Mouse (Mus musculus) limb, embryonic 15.5 days (tissue): ENCODE data around the gene Malrd1. TPM values are rescaled to one million over a fixed set of nuclear protein-coding genes. Genes with fewer than 3 reads are reported as not detected.
"Not testable (repeated sequence)": the region's sequence is repeated elsewhere in the genome, so short reads cannot be mapped to it uniquely, and the experiment has no call there.

Experiments
- ATAC-seq: fragments of 200-750 bp; cut with Nextera tagmentation; 2 replicates; pipeline ENCODE4 v1.8.0; 2017; ENCODE audit warnings: low read depth, moderate TSS enrichment; ENCODE audit not compliant: insufficient number of reproducible peaks, low FRiP score, low TSS enrichment
- H3K27ac ChIP-seq: fragments of 300-500 bp; sonication (generic); 2 replicates; pipeline ENCODE4 v1.5.1; 2015; ENCODE audit warnings: moderate library complexity, mild to moderate bottlenecking, inconsistent platforms
- H3K27me3 ChIP-seq: fragments of 300-500 bp; sonication (generic); 2 replicates; pipeline ENCODE4 v1.6.1; 2015; ENCODE audit warnings: inconsistent platforms
- H3K36me3 ChIP-seq: fragments of 300-500 bp; sonication (generic); 2 replicates; pipeline ENCODE4 v1.6.1; 2015; ENCODE audit warnings: inconsistent platforms
- H3K4me1 ChIP-seq: fragments of 300-500 bp; sonication (generic); 2 replicates; pipeline ENCODE4 v1.6.1; 2015; ENCODE audit warnings: inconsistent platforms
- H3K4me2 ChIP-seq: fragments of 300-500 bp; sonication (generic); 2 replicates; pipeline ENCODE4 v1.6.1; 2015; ENCODE audit warnings: mild to moderate bottlenecking, inconsistent platforms
- H3K4me3 ChIP-seq: fragments of 300-500 bp; sonication (generic); 2 replicates; pipeline ENCODE4 v1.5.1; 2015; ENCODE audit warnings: mild to moderate bottlenecking, inconsistent platforms
- H3K9ac ChIP-seq: fragments of 300-500 bp; sonication (generic); 2 replicates; pipeline ENCODE4 v1.6.1; 2015; ENCODE audit warnings: inconsistent platforms
- H3K9me3 ChIP-seq: fragments of 300-500 bp; sonication (generic); 2 replicates; pipeline ENCODE4 v1.6.1; 2016; ENCODE audit warnings: inconsistent platforms
- WGBS: fragments of 180-500 bp; shearing (Covaris S2); methylation state at CpG from one replicate; pipeline ENCODE4 v1.1.7; 2015; 5-methylcytosine and 5-hydroxymethylcytosine counted together
- polyA plus RNA-seq: library from polyadenylated mRNA; unstranded; fragments of >200 nt; fragmentation: Nextera tagmentation; extraction: Ambion mirVana; gene quantifications from 2 replicates; pipeline ENCODE4 v1.2.1, GENCODE M21; 2015

Malrd1 gene
- polyA plus RNA-seq, 1 experiment from 2014 or later = 0.04 TPM

DNA sequence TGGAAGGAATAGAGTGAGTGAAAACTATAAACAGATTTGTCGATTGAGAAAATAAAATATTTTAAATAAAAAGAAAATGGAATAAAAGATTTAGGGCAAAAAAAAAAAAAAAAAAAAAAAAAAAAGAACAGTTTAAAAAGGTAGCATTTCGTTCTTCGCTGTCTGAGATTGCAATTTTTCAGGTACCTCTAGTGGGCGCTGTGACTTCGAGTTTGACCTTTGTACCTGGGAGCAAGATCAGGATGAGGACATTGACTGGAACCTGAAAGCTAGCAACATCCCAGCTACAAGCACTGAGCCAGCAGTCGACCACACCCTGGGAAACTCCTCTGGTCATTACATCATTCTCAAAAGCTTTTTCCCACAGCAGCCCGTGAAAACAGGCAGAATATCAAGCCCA is 343.1 kb downstream of the Malrd1 start:
- Histone ChIP-seq H3K27me3 (no peaks in the 10 kb centered on the region), H3K4me1 (no peaks in the 10 kb centered on the region), H3K4me3 (no peak overlapping the region), H3K36me3 (no peaks in the 10 kb centered on the region), H3K9me3 (no peaks in the 10 kb centered on the region), H3K4me2 (no peak overlapping the region), H3K9ac (no peak overlapping the region), H3K27ac (no peak overlapping the region)
- ATAC-seq = no peak
- WGBS = 24% methylated on average over 7 of the region's 7 CpGs

DNA sequence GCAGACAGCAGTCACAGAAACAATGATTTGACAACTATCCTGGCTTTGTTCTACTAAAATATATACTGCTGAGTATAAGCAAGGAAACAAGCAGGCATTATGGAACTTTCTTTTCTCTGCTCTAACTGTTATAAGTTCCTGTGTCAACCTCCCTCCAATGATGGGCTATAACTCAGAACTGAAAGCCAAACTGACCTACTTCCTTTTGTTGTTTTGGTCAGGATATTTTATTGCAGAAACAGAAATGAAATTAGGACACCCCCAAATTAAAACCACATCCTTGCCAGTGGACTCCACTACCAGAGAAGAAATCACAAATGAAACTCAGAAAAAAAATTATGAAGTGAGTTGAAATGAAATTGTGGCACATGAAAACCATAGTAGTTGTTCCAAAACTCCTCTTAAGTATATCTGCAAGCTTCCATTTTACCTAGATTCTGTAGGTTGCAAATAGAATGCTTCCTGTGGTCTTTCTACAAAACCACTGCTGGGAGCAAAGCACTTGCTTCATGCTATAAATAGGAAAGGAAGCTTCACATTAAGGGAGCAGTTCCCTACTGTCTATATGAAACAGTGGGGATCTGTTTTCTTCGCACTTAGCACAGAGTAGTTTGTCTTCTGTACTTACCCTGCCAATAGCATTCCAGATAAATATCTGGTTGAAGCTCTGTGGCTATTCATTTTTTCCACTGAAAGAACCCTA is 367.3 kb downstream of the Malrd1 start:
- Histone ChIP-seq H3K36me3 (no peaks in the 10 kb centered on the region), H3K4me3 (no peak overlapping the region), H3K4me1 (no peaks in the 10 kb centered on the region), H3K4me2 (no peak overlapping the region), H3K27ac (no peak overlapping the region), H3K9me3 (no peaks in the 10 kb centered on the region), H3K9ac (no peak overlapping the region), H3K27me3 (no peaks in the 10 kb centered on the region)
- WGBS = 74% methylated on average over 1 of the region's 1 CpGs
- ATAC-seq = no peak

GRCm38 (mm10) chr2:15925432-15925831 is 399.2 kb downstream of the Malrd1 start:
- ATAC-seq = no peak
- no peaks in the 10 kb centered on the region for H3K27me3 ChIP-seq
- H3K9me3 ChIP-seq = no peaks in the 10 kb centered on the region
- no peak overlapping the region for H3K4me2 ChIP-seq
- WGBS = 43% methylated on average over 3 of the region's 3 CpGs
- H3K36me3 ChIP-seq = no peaks in the 10 kb centered on the region
- H3K27ac ChIP-seq = no peak overlapping the region
- no peak overlapping the region for H3K9ac ChIP-seq
- H3K4me1 ChIP-seq = no peaks in the 10 kb centered on the region
- no peak overlapping the region for H3K4me3 ChIP-seq

DNA sequence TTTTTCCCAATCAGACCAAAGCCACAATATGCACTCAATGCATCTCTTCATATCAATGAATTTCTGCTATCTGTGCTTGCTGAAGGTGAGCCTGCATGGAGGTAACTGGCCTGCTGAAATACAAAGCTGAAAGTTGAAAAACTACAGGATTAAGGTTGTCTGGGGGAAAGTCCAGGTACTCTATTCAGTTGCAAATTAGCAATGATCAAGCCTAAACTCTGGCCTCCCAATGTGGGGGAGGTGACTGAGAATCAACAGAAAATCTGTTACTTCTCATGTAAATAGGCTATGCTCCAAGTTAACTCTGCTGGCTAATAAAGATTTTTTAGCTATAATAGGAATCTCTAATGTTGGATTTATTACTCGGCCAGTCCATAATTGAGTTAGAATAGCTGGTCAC is 399.8 kb downstream of the Malrd1 start:
- no peak overlapping the region for H3K9ac ChIP-seq
- H3K27ac ChIP-seq = no peak overlapping the region
- WGBS = 40% methylated on average over 1 of the region's 1 CpGs
- no peak overlapping the region for H3K4me2 ChIP-seq
- ATAC-seq = no peak
- H3K4me3 ChIP-seq = no peak overlapping the region
- no peaks in the 10 kb centered on the region for H3K36me3 ChIP-seq
- H3K27me3 ChIP-seq = no peaks in the 10 kb centered on the region
- no peaks in the 10 kb centered on the region for H3K4me1 ChIP-seq
- no peaks in the 10 kb centered on the region for H3K9me3 ChIP-seq

- H3K9ac ChIP-seq = no peak overlapping the region
- WGBS = 84% methylated on average over 1 of the region's 1 CpGs
- H3K4me3 ChIP-seq = no peak overlapping the region
- ATAC-seq = no peak
- no peaks in the 10 kb centered on the region for H3K36me3 ChIP-seq
- no peaks in the 10 kb centered on the region for H3K27me3 ChIP-seq
- no peak overlapping the region for H3K27ac ChIP-seq
- H3K4me2 ChIP-seq = no peak overlapping the region
- H3K4me1 ChIP-seq = no peaks in the 10 kb centered on the region
- H3K9me3 ChIP-seq = no peaks in the 10 kb centered on the region
These were observed 405.2 kb downstream of the Malrd1 start for GRCm38 (mm10) chr2:15931479-15931878.

DNA sequence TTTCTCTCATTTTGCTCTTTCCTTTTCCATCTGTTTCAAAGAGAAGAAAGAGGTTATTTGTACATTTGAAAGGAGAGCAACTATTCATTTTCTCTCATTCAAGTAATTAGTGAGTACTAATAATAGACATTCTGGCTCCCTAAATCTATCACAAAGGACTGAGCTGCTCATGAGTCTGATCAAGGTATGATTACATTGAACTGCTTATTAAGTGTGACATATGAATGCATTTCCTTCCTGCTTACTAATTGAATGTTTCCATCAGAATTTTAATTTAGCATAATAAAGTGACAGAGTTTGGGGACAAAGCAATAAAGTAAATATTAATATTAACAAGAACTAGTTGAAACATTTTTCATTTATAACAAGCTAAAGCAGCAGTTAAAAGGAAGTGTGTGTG is 405.6 kb downstream of the Malrd1 start:
- Histone ChIP-seq H3K4me1 (no peaks in the 10 kb centered on the region), H3K9me3 (no peaks in the 10 kb centered on the region), H3K27me3 (no peaks in the 10 kb centered on the region), H3K9ac (no peak overlapping the region), H3K36me3 (no peaks in the 10 kb centered on the region), H3K4me3 (no peak overlapping the region), H3K4me2 (no peak overlapping the region), H3K27ac (no peak overlapping the region)
- ATAC-seq = no peak

DNA sequence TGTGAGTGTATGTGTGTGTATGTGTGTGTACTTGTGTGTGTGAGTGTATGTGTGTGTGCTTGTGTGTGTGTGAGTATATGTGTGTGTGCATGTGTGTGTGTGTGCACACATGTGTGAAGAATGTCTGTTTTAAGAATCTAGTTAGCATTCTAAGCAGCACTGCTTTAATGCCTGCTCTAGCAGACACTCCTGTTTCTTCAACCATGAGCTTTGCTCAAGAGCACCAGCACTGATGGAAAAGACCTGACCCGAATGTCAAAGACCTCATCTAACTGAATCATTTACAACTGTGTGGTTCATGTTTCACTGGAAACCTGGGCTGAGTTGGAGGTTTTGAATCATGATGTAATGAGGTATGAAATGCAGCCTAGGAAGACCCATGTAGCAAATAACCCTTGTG is 406.1 kb downstream of the Malrd1 start:
- Histone ChIP-seq H3K9me3 (no peaks in the 10 kb centered on the region), H3K27me3 (no peaks in the 10 kb centered on the region), H3K36me3 (no peaks in the 10 kb centered on the region), H3K4me1 (no peaks in the 10 kb centered on the region), H3K4me2 (no peak overlapping the region), H3K4me3 (no peak overlapping the region), H3K27ac (no peak overlapping the region), H3K9ac (no peak overlapping the region)
- WGBS = 41% methylated on average over 1 of the region's 1 CpGs
- ATAC-seq = no peak

DNA sequence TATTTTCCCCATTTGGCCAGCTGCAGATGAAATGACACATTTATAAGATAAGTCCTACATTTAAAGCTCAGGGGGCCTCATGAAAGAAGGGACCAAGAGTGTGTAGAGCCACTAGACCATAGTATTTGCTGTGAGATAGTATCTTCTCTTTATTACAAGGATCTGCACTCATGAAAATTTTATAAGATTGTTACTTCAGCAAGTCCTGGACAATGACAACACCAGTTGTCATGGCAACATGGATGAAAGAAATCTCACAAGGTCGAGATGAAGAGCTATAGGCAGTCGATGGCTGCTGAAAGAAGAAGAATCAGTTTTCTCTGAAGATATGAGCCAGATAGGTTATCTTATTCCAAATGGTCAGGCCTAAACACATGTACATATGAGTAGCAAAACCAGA is 476.6 kb downstream of the Malrd1 start:
- no peak overlapping the region for H3K27ac ChIP-seq
- no peak for ATAC-seq
- H3K4me1 ChIP-seq = no peaks in the 10 kb centered on the region
- H3K36me3 ChIP-seq = no peaks in the 10 kb centered on the region
- no peak overlapping the region for H3K4me2 ChIP-seq
- WGBS = 58% methylated on average over 2 of the region's 2 CpGs
- no peak overlapping the region for H3K4me3 ChIP-seq
- H3K9me3 ChIP-seq = no peaks in the 10 kb centered on the region
- no peaks in the 10 kb centered on the region for H3K27me3 ChIP-seq
- H3K9ac ChIP-seq = no peak overlapping the region

DNA sequence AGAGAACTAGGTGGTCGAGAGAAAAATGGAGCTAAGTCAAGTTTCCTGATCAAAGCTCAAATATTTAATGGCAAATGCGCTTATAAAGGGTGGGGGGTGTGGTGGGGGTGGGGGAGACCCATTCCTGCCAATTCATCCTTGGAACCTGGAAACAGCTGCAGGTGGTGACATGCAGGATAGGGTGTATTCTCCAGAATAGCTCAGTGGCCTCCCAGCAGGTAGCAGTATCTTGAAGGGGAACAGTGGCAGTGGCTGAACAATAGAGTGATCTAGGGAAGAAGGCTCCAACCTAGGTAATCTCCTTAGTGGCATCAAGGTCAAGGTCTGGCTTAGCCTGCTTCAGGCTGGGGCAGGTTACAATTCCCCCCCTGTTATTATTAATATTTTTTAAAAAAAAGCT is 490.8 kb downstream of the Malrd1 start:
- H3K4me3 ChIP-seq, H3K4me1 ChIP-seq, H3K36me3 ChIP-seq, H3K9ac ChIP-seq, H3K27me3 ChIP-seq, ATAC-seq, H3K27ac ChIP-seq, H3K9me3 ChIP-seq, H3K4me2 ChIP-seq: not testable (repeated sequence)
- 75% methylated on average over 2 of the region's 2 CpGs for WGBS

DNA sequence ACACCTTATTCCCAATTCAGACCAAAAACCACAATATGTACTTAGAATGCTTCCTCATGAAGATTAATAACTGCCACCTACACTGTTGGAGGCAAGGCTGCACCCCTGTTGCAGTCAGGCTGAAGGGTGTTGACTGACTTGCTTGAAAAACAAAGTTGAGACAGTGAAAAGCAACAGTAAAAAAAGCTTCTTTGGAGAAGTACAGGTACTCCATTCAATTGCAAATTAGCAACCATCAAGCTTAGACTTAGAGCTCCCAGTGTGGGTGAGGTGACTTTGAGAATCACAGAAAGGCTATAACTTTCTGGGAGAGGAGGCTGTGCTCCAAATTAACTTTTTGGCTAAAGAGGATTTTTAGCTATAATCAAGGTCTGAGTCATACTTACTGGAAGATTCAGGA is 491.4 kb downstream of the Malrd1 start:
- H3K9ac ChIP-seq, H3K36me3 ChIP-seq, H3K4me2 ChIP-seq, H3K4me3 ChIP-seq, H3K27me3 ChIP-seq, H3K27ac ChIP-seq, H3K4me1 ChIP-seq, ATAC-seq, H3K9me3 ChIP-seq: not testable (repeated sequence)

- no peak for ATAC-seq
- H3K27ac ChIP-seq = no peak overlapping the region
- H3K4me3 ChIP-seq = no peak overlapping the region
- no peaks in the 10 kb centered on the region for H3K36me3 ChIP-seq
- H3K9me3 ChIP-seq = no peaks in the 10 kb centered on the region
- no peak overlapping the region for H3K4me2 ChIP-seq
- no peak overlapping the region for H3K9ac ChIP-seq
- H3K4me1 ChIP-seq = no peaks in the 10 kb centered on the region
- WGBS = 56% methylated on average over 12 of the region's 12 CpGs
- H3K27me3 ChIP-seq = no peaks in the 10 kb centered on the region
These were observed 503.5 kb downstream of the Malrd1 start for GRCm38 (mm10) chr2:16029752-16030151.

GRCm38 (mm10) chr2:16031559-16031958 is 505.3 kb downstream of the Malrd1 start:
- WGBS = 67% methylated on average over 4 of the region's 4 CpGs
- Histone ChIP-seq H3K4me2 (no peak overlapping the region), H3K27me3 (no peaks in the 10 kb centered on the region), H3K36me3 (no peaks in the 10 kb centered on the region), H3K9ac (no peak overlapping the region), H3K4me1 (no peaks in the 10 kb centered on the region), H3K9me3 (no peaks in the 10 kb centered on the region), H3K27ac (no peak overlapping the region), H3K4me3 (no peak overlapping the region)
- ATAC-seq = no peak

DNA sequence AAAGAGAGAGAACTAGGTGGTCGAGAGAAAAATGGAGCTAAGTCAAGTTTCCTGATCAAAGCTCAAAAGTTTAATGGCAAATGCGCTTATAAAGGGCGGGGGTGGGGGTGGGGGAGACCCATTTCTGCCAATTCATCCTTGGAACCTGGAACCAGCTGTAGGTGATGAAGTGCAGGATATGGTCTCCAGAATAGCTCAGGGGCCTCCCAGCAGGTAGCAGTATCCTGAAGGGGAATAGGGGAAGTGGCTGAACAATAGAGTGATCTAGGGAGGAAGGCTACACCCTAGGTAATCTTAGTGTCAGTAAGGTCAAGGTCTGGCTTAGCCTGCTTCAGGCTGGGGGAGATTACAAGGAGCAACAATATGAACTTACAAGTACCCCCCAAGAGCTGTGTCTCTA is 506.5 kb downstream of the Malrd1 start:
- Histone ChIP-seq H3K9ac (no peak overlapping the region), H3K4me2 (no peak overlapping the region), H3K36me3 (no peaks in the 10 kb centered on the region), H3K27ac (no peak overlapping the region), H3K9me3 (no peaks in the 10 kb centered on the region), H3K4me3 (no peak overlapping the region), H3K4me1 (no peaks in the 10 kb centered on the region), H3K27me3 (no peaks in the 10 kb centered on the region)
- no peak for ATAC-seq
- 38% methylated on average over 3 of the region's 3 CpGs for WGBS
